Mouse (Mus musculus) forebrain, embryonic 12.5 days (tissue): ENCODE measurements around the gene Gja8. TPM values are rescaled to one million over a fixed set of nuclear protein-coding genes. Genes with fewer than 3 reads are reported as not detected.

Experiments used
- ATAC-seq: fragments of 200-750 bp; cut with Nextera tagmentation; 2 replicates; pipeline ENCODE4 v1.8.0; 2017; ENCODE audit warnings: moderate TSS enrichment; ENCODE audit not compliant: low FRiP score
- H3K27ac ChIP-seq: fragments of 300-500 bp; sonication (generic); 2 replicates; pipeline ENCODE4 v1.5.1; 2016; ENCODE audit warnings: mild to moderate bottlenecking
- H3K27me3 ChIP-seq: fragments of 300-500 bp; sonication (generic); 2 replicates; pipeline ENCODE4 v1.6.1; 2016; ENCODE audit warnings: mild to moderate bottlenecking
- H3K36me3 ChIP-seq: fragments of 300-500 bp; sonication (generic); replicated peaks from 2 replicates; pipeline ENCODE4 v1.6.1; 2016; ENCODE audit warnings: mild to moderate bottlenecking
- H3K4me1 ChIP-seq: fragments of 300-500 bp; sonication (generic); 2 replicates; pipeline ENCODE4 v1.6.1; 2016
- H3K4me2 ChIP-seq: fragments of 300-500 bp; sonication (generic); 2 replicates; pipeline ENCODE4 v1.6.1; 2016; ENCODE audit warnings: mild to moderate bottlenecking, moderate library complexity
- H3K4me3 ChIP-seq: fragments of 300-500 bp; sonication (generic); replicated peaks from 2 replicates; pipeline ENCODE4 v1.5.1; 2016; ENCODE audit warnings: mild to moderate bottlenecking
- H3K9ac ChIP-seq: fragments of 300-500 bp; sonication (generic); 2 replicates; pipeline ENCODE4 v1.6.1; 2016; ENCODE audit warnings: mild to moderate bottlenecking
- H3K9me3 ChIP-seq: fragments of 300-500 bp; sonication (generic); 2 replicates; pipeline ENCODE4 v1.6.1; 2016
- WGBS: fragments of 180-500 bp; shearing (Covaris S2); methylation state at CpG from one replicate; pipeline ENCODE4 v1.1.7; 2016; 5-methylcytosine and 5-hydroxymethylcytosine counted together
- polyA plus RNA-seq: library from polyadenylated mRNA; unstranded; fragments of >200 nt; fragmentation: Nextera tagmentation; extraction: Ambion mirVana; gene quantifications from 2 replicates; pipeline ENCODE4 v1.2.1, GENCODE M21; 2016

Gja8 gene
- polyA plus RNA-seq, 1 experiment from 2014 or later = not detected

- no peak overlapping the region for H3K4me3 ChIP-seq
- no peaks in the 10 kb centered on the region for H3K27me3 ChIP-seq
- no peaks in the 10 kb centered on the region for H3K4me1 ChIP-seq
- H3K4me2 ChIP-seq = no peak overlapping the region
- no peaks in the 10 kb centered on the region for H3K9me3 ChIP-seq
- no peak overlapping the region for H3K9ac ChIP-seq
- H3K36me3 ChIP-seq = peaks cover 76% of the 10 kb centered on the region
- WGBS = 92% methylated on average over 8 of the region's 8 CpGs
- ATAC-seq = no peak
- no peak overlapping the region for H3K27ac ChIP-seq
These were observed 54.8 kb downstream of the Gja8 start for GRCm38 (mm10) chr3:96871070-96871469.

GRCm38 (mm10) chr3:96870270-96870669 is 55.5 kb downstream of the Gja8 start:
- Histone ChIP-seq H3K9ac (no peak overlapping the region), H3K27me3 (no peaks in the 10 kb centered on the region), H3K4me2 (no peak overlapping the region), H3K4me3 (no peak overlapping the region), H3K36me3 (peaks cover 72% of the 10 kb centered on the region), H3K27ac (no peak overlapping the region), H3K4me1 (no peaks in the 10 kb centered on the region), H3K9me3 (no peaks in the 10 kb centered on the region)
- ATAC-seq = no peak
- WGBS = 94% methylated on average over 2 of the region's 2 CpGs

- H3K36me3 ChIP-seq = peaks cover 61% of the 10 kb centered on the region
- H3K27ac ChIP-seq = no peak overlapping the region
- no peak overlapping the region for H3K9ac ChIP-seq
- no peak overlapping the region for H3K4me2 ChIP-seq
- H3K4me1 ChIP-seq = no peaks in the 10 kb centered on the region
- whole genome bisulfite sequencing = 94% methylated on average over 7 of the region's 7 CpGs
- H3K27me3 ChIP-seq = no peaks in the 10 kb centered on the region
- no peak overlapping the region for H3K4me3 ChIP-seq
- H3K9me3 ChIP-seq = no peaks in the 10 kb centered on the region
- ATAC-seq = no peak
These were observed 56.7 kb downstream of the Gja8 start for GRCm38 (mm10) chr3:96869091-96869490.

- ATAC-seq = no peak
- 94% methylated on average over 8 of the region's 8 CpGs for WGBS
- Histone ChIP-seq H3K9ac (no peak overlapping the region), H3K9me3 (no peaks in the 10 kb centered on the region), H3K27ac (no peak overlapping the region), H3K27me3 (no peaks in the 10 kb centered on the region), H3K4me1 (no peaks in the 10 kb centered on the region), H3K4me3 (no peak overlapping the region), H3K36me3 (peaks cover 58% of the 10 kb centered on the region), H3K4me2 (no peak overlapping the region)
These were observed 57.3 kb downstream of the Gja8 start for GRCm38 (mm10) chr3:96868566-96868965.

GRCm38 (mm10) chr3:96867863-96868262 is 58.0 kb downstream of the Gja8 start:
- Histone ChIP-seq H3K36me3 (peaks cover 51% of the 10 kb centered on the region), H3K9me3 (no peaks in the 10 kb centered on the region)
- WGBS = 94% methylated on average over 3 of the region's 3 CpGs

More at GRCm38 (mm10) chr3:96867863-96868262, 58.0 kb downstream of the Gja8 start:
- Histone ChIP-seq H3K4me2 (no peak overlapping the region), H3K4me1 (no peaks in the 10 kb centered on the region), H3K27ac (no peak overlapping the region), H3K4me3 (no peak overlapping the region), H3K9ac (no peak overlapping the region), H3K27me3 (no peaks in the 10 kb centered on the region)
- no peak for ATAC-seq

Other genes with a start within 250 kb of the Gja8 start
- gene Pias3, start 229.6 kb downstream of the Gja8 start, polyA plus RNA-seq = 42.2 and 43.4 TPM in 2 replicates
- 7.5 and 8.7 TPM in 2 replicates for gene Nudt17, start 217.5 kb downstream of the Gja8 start, polyA plus RNA-seq
- 42.1 and 43.0 TPM in 2 replicates for gene Polr3c, start 198.4 kb downstream of the Gja8 start, polyA plus RNA-seq
- 79.9 and 86.2 TPM in 2 replicates for gene Rnf115, start 198.4 kb downstream of the Gja8 start, polyA plus RNA-seq
- not detected in 2 replicates for gene Pdzk1, start 96.7 kb downstream of the Gja8 start, polyA plus RNA-seq
- gene Cd160, start 96.7 kb downstream of the Gja8 start, polyA plus RNA-seq = 0.19 and 0.21 TPM in 2 replicates
- gene Gja5, start 21.3 kb downstream of the Gja8 start, polyA plus RNA-seq = 2.9 and 3.8 TPM in 2 replicates
- 38.2 and 42.8 TPM in 2 replicates for gene Gpr89, start 20.7 kb downstream of the Gja8 start, polyA plus RNA-seq
- 29.7 and 32.2 TPM in 2 replicates for gene Acp6, start 232.8 kb upstream of the Gja8 start, polyA plus RNA-seq